Mouse (Mus musculus) stomach, adult 2 months (tissue): Measurements from ENCODE around the gene Ccm2l. TPM values are rescaled to one million over a fixed set of nuclear protein-coding genes. Genes with fewer than 3 reads are reported as not detected.

Source experiments
- polyA plus RNA-seq: library from polyadenylated mRNA; depleted of rRNA; stranded (reverse); fragments of >200 nt; gene quantifications from 2 replicates; pipeline ENCODE4 v1.2.3, GENCODE M21; 2012; rRNA removed

Gene Ccm2l
- polyA plus RNA-seq: 7.9 and 12.4 TPM in 2 replicates

GRCm38 (mm10) chr2:153065747-153066508, at the start of gene Ccm2l:
Ccm2l (plus strand) TSS chr2:153065955.

GRCm38 (mm10) chr2:153031126-153032082, 34.4 kb upstream of the Ccm2l start, which contains the start of gene Xkr7:
Xkr7 (plus strand) TSS chr2:153031852.

GRCm38 (mm10) chr2:153108313-153109264, 42.8 kb downstream of the Ccm2l start, which contains the start of gene Hck:
Hck (plus strand) TSS chr2:153108468.

Other genes starting within 250 kb of the Ccm2l start
- 30.1 and 30.6 TPM in 2 replicates for gene Bcl2l1, start 234.2 kb upstream of the Ccm2l start, polyA plus RNA-seq
- gene Tpx2, start 218.0 kb upstream of the Ccm2l start, polyA plus RNA-seq: 0.28 and 0.78 TPM in 2 replicates
- gene Mylk2, start 154.6 kb upstream of the Ccm2l start, polyA plus RNA-seq: 1.0 and 1.5 TPM in 2 replicates
- 3.9 and 5.3 TPM in 2 replicates for gene Foxs1, start 132.7 kb upstream of the Ccm2l start, polyA plus RNA-seq
- 0.03 and 0.04 TPM in 2 replicates for gene Dusp15, start 114.3 kb upstream of the Ccm2l start, polyA plus RNA-seq
- not detected in 2 replicates for gene Ttll9, start 103.5 kb upstream of the Ccm2l start, polyA plus RNA-seq
- 12.1 and 14.0 TPM in 2 replicates for gene Pdrg1, start 50.5 kb upstream of the Ccm2l start, polyA plus RNA-seq
- 0.08 and 0.30 TPM in 2 replicates for gene Xkr7, start 34.1 kb upstream of the Ccm2l start, polyA plus RNA-seq
- 5.2 and 7.3 TPM in 2 replicates for gene Hck, start 42.5 kb downstream of the Ccm2l start, polyA plus RNA-seq
- gene Tm9sf4, start 95.3 kb downstream of the Ccm2l start, polyA plus RNA-seq: 25.3 and 35.7 TPM in 2 replicates
- gene Tspyl3, start 159.5 kb downstream of the Ccm2l start, polyA plus RNA-seq: 0.91 and 1.3 TPM in 2 replicates
- gene Plagl2, start 175.5 kb downstream of the Ccm2l start, polyA plus RNA-seq: 3.7 and 5.1 TPM in 2 replicates
- 4.0 and 5.0 TPM in 2 replicates for gene Pofut1, start 175.6 kb downstream of the Ccm2l start, polyA plus RNA-seq
- gene Kif3b, start 225.5 kb downstream of the Ccm2l start, polyA plus RNA-seq: 1.3 and 1.9 TPM in 2 replicates